Mouse (Mus musculus) retina, postnatal 1 day (tissue): ENCODE measurements at regions not wholly inside any gene's neighbourhood (a gene's known extent, or its start where the extent isn't known, plus 50 kb on each side); places are given as distances from the start of the nearest gene placed in this dataset.
A peak's percentile ranks its signal among the peaks of the same experiment; 100 is the strongest.

Source experiments
- DNase-seq: peaks from one replicate; pipeline ENCODE4 v3.0.0-alpha.2; 2012

GRCm38 (mm10) chr9:40617676-40618062 is 52.7 kb upstream of the Gm21915 start:
- peak; percentile 37 for DNase-seq

- DNase-seq: peak; percentile 74
Measured at GRCm38 (mm10) chr9:40617036-40617675, 53.3 kb upstream of the Gm21915 start.

GRCm38 (mm10) chr9:40616426-40617035 is 53.9 kb upstream of the Gm21915 start:
- peak; percentile 87 for DNase-seq

- DNase-seq: no peak
Measured at GRCm38 (mm10) chr9:40615891-40616290, 54.5 kb upstream of the Gm21915 start.

GRCm38 (mm10) chr9:40614071-40614470 is 56.3 kb upstream of the Gm21915 start:
- no peak for DNase-seq

- no peak for DNase-seq
Measured at GRCm38 (mm10) chr9:40613182-40613581, 57.2 kb upstream of the Gm21915 start.

- no peak for DNase-seq
Measured at GRCm38 (mm10) chr9:40612755-40613154, 57.7 kb upstream of the Gm21915 start.

- DNase-seq: no peak
Measured at GRCm38 (mm10) chr9:40612312-40612711, 58.1 kb upstream of the Gm21915 start.

GRCm38 (mm10) chr9:40611626-40612025 is 58.8 kb upstream of the Gm21915 start:
- no peak for DNase-seq

- peak; percentile 46 for DNase-seq
Measured at GRCm38 (mm10) chr9:40608596-40608995, 61.8 kb upstream of the Gm21915 start.

- DNase-seq: no peak
Measured at GRCm38 (mm10) chr9:40607941-40608340, 62.5 kb upstream of the Gm21915 start.

GRCm38 (mm10) chr9:40603521-40603920 is 66.9 kb upstream of the Gm21915 start:
- no peak for DNase-seq

GRCm38 (mm10) chr9:40598431-40598831 is 67.2 kb upstream of the Gramd1b start:
- DNase-seq: no peak

GRCm38 (mm10) chr9:40587421-40587820 is 56.2 kb upstream of the Gramd1b start:
- peak; percentile 82 for DNase-seq

- no peak for DNase-seq
Measured at GRCm38 (mm10) chr9:40586581-40586980, 55.4 kb upstream of the Gramd1b start.

GRCm38 (mm10) chr9:40583554-40583953 is 52.4 kb upstream of the Gramd1b start:
- peak; percentile 76 for DNase-seq

GRCm38 (mm10) chr9:40581854-40582253 is 50.7 kb upstream of the Gramd1b start:
- DNase-seq: no peak
